Mouse (Mus musculus): ENCODE measurements around the gene Frmd8.

DNA sequence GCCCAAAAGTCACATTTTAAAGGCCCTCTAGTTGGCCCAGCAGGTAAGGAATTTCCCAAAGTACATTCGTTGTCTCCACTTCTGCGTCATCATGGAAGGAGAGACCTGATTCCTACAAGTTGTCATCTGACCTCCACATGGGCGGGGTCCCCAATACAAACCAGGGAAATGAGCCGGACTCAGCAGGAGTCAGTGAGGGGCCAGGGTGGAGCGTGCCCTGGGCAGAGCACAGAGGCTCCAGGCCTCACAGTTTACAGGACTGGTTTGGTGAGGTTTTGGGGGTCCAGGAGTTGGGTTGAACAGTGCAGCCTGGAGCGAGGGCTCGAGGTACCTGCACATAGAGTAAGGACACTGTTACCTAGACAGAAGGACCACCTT, 65.4 kb downstream of the Frmd8 start:
- no peak for TF ChIP-seq ZC3H11A (IDR thresholded peaks at IDR 0.05; ENCODE audit: borderline replicate concordance, low read depth, low read length)
- no peak; the same call in 1 of the 2 replicates for TF ChIP-seq HCFC1 (IDR thresholded peaks at IDR 0.05; ENCODE audit: borderline replicate concordance, insufficient read depth, low read length)
- no peak for TF ChIP-seq MAFK (IDR thresholded peaks at IDR 0.05; ENCODE audit: insufficient read depth, low read depth, low read length)
- TF ChIP-seq CHD2 (IDR thresholded peaks at IDR 0.05; ENCODE audit: low read depth, low read length) = no peak
- no peak for TF ChIP-seq ZNF384 (IDR thresholded peaks at IDR 0.05; ENCODE audit: low read depth, low read length)
